Mouse (Mus musculus): ENCODE measurements around the gene Hist2h2ab. TPM values are rescaled to one million over a fixed set of nuclear protein-coding genes. Genes with fewer than 3 reads are reported as not detected.
"Not testable (repeated sequence)": the region's sequence is repeated elsewhere in the genome, so short reads cannot be mapped to it uniquely, and the experiment has no call there.

Gene Hist2h2ab
- polyA plus RNA-seq, 1 experiment: 0.74 TPM

GRCm38 (mm10) chr3:96237904-96238511, 18.3 kb downstream of the Hist2h2ab start:
- no peak for DNase-seq (ENCODE audit: low spot score)

- not testable (repeated sequence) for DNase-seq (ENCODE audit: low spot score)
Measured at GRCm38 (mm10) chr3:96238954-96239793, 19.5 kb downstream of the Hist2h2ab start, which contains the start of gene Hist2h3c2. Gene Hist2h3c2, minus strand, starts transcription at chr3:96239127.

GRCm38 (mm10) chr3:96239949-96240798, 20.5 kb downstream of the Hist2h2ab start, which contains the start of gene Hist2h2aa2:
Gene Hist2h2aa2, minus strand, starts transcription at chr3:96240276.
- DNase-seq (ENCODE audit: low spot score): peak; percentile 97

GRCm38 (mm10) chr3:96240799-96241197, 21.1 kb downstream of the Hist2h2ab start:
- no peak for DNase-seq (ENCODE audit: low spot score)

- DNase-seq (ENCODE audit: low spot score): no peak
Measured at GRCm38 (mm10) chr3:96243921-96244572, 24.4 kb downstream of the Hist2h2ab start.

GRCm38 (mm10) chr3:96245003-96245886, 25.6 kb downstream of the Hist2h2ab start, which contains the start of gene Hist2h2aa1:
Gene Hist2h2aa1, plus strand, starts transcription at chr3:96245497.
- DNase-seq (ENCODE audit: low spot score): peak; percentile 84

GRCm38 (mm10) chr3:96246018-96246417, 26.4 kb downstream of the Hist2h2ab start:
- DNase-seq (ENCODE audit: low spot score): not testable (repeated sequence)

- not testable (repeated sequence) for DNase-seq (ENCODE audit: low spot score)
Measured at GRCm38 (mm10) chr3:96246427-96246856, 26.8 kb downstream of the Hist2h2ab start, which contains the start of gene Hist2h3c1. Gene Hist2h3c1, plus strand, starts transcription at chr3:96246685.

GRCm38 (mm10) chr3:96247356-96248140, 27.9 kb downstream of the Hist2h2ab start:
- DNase-seq (ENCODE audit: low spot score): no peak

GRCm38 (mm10) chr3:96248141-96249033, 28.7 kb downstream of the Hist2h2ab start:
- no peak for DNase-seq (ENCODE audit: low spot score)

GRCm38 (mm10) chr3:96249034-96249345, 29.3 kb downstream of the Hist2h2ab start:
- no peak for DNase-seq (ENCODE audit: low spot score)

- DNase-seq (ENCODE audit: low spot score): no peak
Measured at GRCm38 (mm10) chr3:96250890-96251289, 31.2 kb downstream of the Hist2h2ab start.

GRCm38 (mm10) chr3:96251787-96252186, 32.1 kb downstream of the Hist2h2ab start:
- no peak for DNase-seq (ENCODE audit: low spot score)

GRCm38 (mm10) chr3:96254683-96255355, 35.2 kb downstream of the Hist2h2ab start:
- no peak for DNase-seq (ENCODE audit: low spot score)

GRCm38 (mm10) chr3:96255926-96256593, 36.4 kb downstream of the Hist2h2ab start:
- no peak for DNase-seq (ENCODE audit: low spot score)

GRCm38 (mm10) chr3:96257190-96257589, 37.5 kb downstream of the Hist2h2ab start:
- no peak for DNase-seq (ENCODE audit: low spot score)

GRCm38 (mm10) chr3:96260220-96260619, 40.6 kb downstream of the Hist2h2ab start:
- DNase-seq (ENCODE audit: low spot score): no peak

All from urinary bladder, adult 2 months (tissue).